Mouse (Mus musculus): ENCODE results near the gene Gm1043.

DNA sequence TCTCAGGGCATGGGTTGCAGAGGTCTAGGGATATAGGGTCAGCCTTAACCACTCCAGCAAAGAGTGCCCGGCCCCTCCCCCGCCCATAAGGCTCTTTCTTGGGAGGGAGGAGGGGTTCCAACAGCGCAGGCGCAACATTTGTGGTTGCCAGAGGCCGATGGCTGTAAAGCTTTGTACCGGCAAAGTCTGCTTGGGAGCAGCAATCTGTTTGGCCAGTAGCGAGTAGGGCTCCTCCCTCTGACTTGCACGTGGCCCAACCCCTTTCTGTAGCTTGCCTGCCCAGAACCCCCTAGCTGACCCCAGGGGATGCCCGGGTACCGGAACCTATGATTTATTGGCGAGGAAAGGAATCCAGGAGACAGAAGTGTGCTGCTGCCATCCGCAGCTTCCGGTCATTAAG lies 159.0 kb downstream of the Gm1043 start:
- TF ChIP-seq CTCF (IDR thresholded peaks at IDR 0.05; ENCODE audit: control insufficient read depth, insufficient read depth, insufficient read length) (no peak), MYOG (IDR thresholded peaks at IDR 0.05; ENCODE audit: control insufficient read depth, extremely low read depth, insufficient read length) (no peak)

Data from C2C12 (cell line).